Mouse (Mus musculus) bone marrow, adult 2 months (tissue): ENCODE data around the gene Polr2f. TPM values are rescaled to one million over a fixed set of nuclear protein-coding genes. Genes with fewer than 3 reads are reported as not detected.

Source experiments
- H3K27ac ChIP-seq: fragments of 200-500 bp; 2 replicates; pipeline ENCODE4 v1.5.1; 2012; ENCODE audit warnings: low read depth, mild to moderate bottlenecking, control low read depth, inconsistent platforms, low read length; ENCODE audit not compliant: control insufficient read depth, poor library complexity, insufficient read depth
- H3K4me1 ChIP-seq: fragments of 200-500 bp; 2 replicates; pipeline ENCODE4 v1.6.1; 2011; ENCODE audit warnings: low read length; ENCODE audit not compliant: control insufficient read depth, insufficient read depth
- H3K4me3 ChIP-seq: fragments of 200-500 bp; replicated peaks from 2 replicates; pipeline ENCODE3; 2011; ENCODE audit warnings: mild to moderate bottlenecking, low read depth, low read length, control low read depth; ENCODE audit not compliant: control insufficient read depth
- CTCF ChIP-seq: fragments of 200-500 bp; IDR thresholded peaks from 2 replicates; pipeline ENCODE4 v1.5.1; 2011; ENCODE audit warnings: low read length, control low read depth; ENCODE audit not compliant: control insufficient read depth, insufficient read depth
- POLR2A ChIP-seq: fragments of 200-500 bp; IDR thresholded peaks from 2 replicates; pipeline ENCODE4 v1.6.1; 2011; ENCODE audit warnings: low read depth, mild to moderate bottlenecking, control low read depth, low read length, borderline replicate concordance; ENCODE audit not compliant: control insufficient read depth
- WGBS: fragments of 180-500 bp; shearing (Covaris S2); methylation state at CpG from one replicate; pipeline ENCODE4 v1.1.7; 2018; 5-methylcytosine and 5-hydroxymethylcytosine counted together
- polyA plus RNA-seq: library from polyadenylated mRNA; stranded (reverse); fragments of >200 nt; gene quantifications from 2 replicates; pipeline ENCODE4 v1.2.4, GENCODE M21; 2011; ENCODE audit warnings: low replicate concordance; ENCODE audit not compliant: missing spikeins, insufficient read depth, insufficient read length

Gene Polr2f
- polyA plus RNA-seq, 1 experiment = 74.0 TPM

DNA sequence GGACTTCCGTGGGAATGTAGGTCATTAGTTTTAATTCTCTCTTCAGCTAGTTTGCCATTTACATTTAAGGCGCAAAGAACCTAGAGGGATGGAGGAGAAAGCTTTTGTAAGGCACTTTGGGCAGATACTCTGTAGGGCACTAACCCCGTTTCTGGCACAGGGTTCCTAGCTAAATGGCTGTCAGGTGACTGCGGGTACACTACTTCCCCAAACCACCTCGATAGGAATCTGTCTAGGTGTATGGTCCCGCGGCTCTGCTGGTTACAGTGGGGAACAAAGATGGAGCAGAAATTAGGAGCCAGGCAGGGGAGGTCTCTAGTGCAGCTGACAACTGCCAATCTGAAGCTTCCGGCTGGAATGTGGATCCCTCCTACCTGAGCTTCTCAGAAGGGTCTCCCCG lies 30.8 kb upstream of the Polr2f start:
- Histone ChIP-seq H3K27ac (no peak overlapping the region), H3K4me1 (no peaks in the 10 kb centered on the region), H3K4me3 (peak overlapping the region; percentile 32)
- no peak for TF ChIP-seq POLR2A
- TF ChIP-seq CTCF = no peak
- 16% methylated on average over 9 of the region's 9 CpGs for WGBS

GRCm38 (mm10) chr15:79110528-79110927 lies 30.3 kb upstream of the Polr2f start:
- no peak for TF ChIP-seq CTCF
- no peak for TF ChIP-seq POLR2A
- Histone ChIP-seq H3K27ac (no peak overlapping the region), H3K4me3 (no peak overlapping the region), H3K4me1 (no peaks in the 10 kb centered on the region)
- 68% methylated on average over 2 of the region's 2 CpGs for WGBS

GRCm38 (mm10) chr15:79111774-79112173 lies 29.0 kb upstream of the Polr2f start:
- Histone ChIP-seq H3K4me3 (no peak overlapping the region), H3K4me1 (no peaks in the 10 kb centered on the region), H3K27ac (no peak overlapping the region)
- 61% methylated on average over 4 of the region's 4 CpGs for WGBS
- TF ChIP-seq CTCF (no peak), POLR2A (no peak)

DNA sequence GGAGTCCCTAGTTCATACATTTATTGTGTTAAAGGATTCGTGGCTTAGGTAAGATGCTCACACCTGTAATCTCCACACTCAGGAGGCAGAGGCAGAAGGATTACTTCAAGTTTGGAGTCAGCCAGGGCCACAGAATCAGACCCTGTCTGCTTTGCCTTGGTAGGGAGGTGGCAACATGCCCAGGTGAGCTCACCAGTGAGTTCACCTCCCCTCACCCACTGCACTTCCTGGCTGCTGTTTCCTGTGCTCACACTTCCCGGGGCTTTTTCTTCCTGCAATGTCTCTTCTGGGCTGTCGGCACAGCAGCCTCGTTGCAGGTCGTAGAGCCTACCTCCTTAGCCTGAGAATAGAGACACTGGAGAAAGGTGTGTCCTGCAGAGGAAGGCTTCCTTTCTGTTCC lies 25.5 kb upstream of the Polr2f start:
- no peak for TF ChIP-seq CTCF
- 25% methylated on average over 5 of the region's 5 CpGs for WGBS
- H3K27ac ChIP-seq = no peak overlapping the region
- H3K4me1 ChIP-seq = no peaks in the 10 kb centered on the region
- no peak overlapping the region for H3K4me3 ChIP-seq

DNA sequence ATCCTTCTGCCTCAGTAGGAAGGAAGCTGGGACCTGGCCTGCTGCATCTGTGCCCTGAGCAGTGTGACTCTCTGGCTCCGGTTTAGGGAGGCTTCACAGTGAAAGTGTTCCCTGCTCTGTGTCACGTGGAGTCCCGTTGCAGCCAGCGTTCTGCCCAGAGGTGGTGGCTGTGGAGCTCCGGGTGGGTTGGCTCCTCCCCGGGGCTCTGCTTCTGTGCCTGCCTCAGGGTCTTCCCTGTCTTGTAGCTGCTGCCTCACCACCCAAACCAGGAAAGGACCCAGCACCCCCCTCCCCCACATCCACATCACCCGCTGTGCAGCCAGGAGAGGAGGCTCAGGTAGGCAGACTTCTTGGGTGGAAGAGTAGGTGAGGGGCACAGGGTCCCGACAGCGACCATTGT lies 21.3 kb upstream of the Polr2f start:
- no peak overlapping the region for H3K4me3 ChIP-seq
- H3K4me1 ChIP-seq = no peaks in the 10 kb centered on the region
- no peak overlapping the region for H3K27ac ChIP-seq
- TF ChIP-seq POLR2A (no peak), CTCF (no peak)
- 91% methylated on average over 9 of the region's 9 CpGs for WGBS

DNA sequence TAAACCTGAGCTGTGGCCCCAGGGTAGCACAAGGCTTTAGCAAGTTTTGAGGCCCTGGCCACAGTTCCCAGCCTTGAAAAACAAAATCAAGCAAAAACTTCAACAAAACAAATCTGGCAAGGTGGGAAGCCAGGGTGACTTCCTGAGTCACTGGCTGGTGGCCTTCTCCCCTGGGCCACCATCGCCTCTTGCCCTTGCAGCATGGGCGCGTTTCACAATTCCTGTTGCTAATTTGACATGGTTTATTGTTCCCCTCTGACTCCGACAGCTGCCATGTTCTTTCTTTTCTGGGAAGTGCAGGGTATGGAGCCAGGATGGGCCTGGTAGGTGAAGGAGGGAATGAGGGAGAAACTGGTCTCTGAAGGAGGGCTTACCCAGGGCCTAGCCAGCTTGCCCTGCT lies 18.7 kb upstream of the Polr2f start:
- 69% methylated on average over 4 of the region's 4 CpGs for WGBS
- no peak for TF ChIP-seq POLR2A
- TF ChIP-seq CTCF = no peak
- Histone ChIP-seq H3K4me3 (no peak overlapping the region), H3K4me1 (no peaks in the 10 kb centered on the region), H3K27ac (no peak overlapping the region)

GRCm38 (mm10) chr15:79122546-79122945 lies 18.3 kb upstream of the Polr2f start:
- TF ChIP-seq CTCF = no peak
- TF ChIP-seq POLR2A = no peak
- no peak overlapping the region for H3K27ac ChIP-seq
- no peak overlapping the region for H3K4me3 ChIP-seq
- 85% methylated on average over 13 of the region's 13 CpGs for WGBS
- H3K4me1 ChIP-seq = no peaks in the 10 kb centered on the region

DNA sequence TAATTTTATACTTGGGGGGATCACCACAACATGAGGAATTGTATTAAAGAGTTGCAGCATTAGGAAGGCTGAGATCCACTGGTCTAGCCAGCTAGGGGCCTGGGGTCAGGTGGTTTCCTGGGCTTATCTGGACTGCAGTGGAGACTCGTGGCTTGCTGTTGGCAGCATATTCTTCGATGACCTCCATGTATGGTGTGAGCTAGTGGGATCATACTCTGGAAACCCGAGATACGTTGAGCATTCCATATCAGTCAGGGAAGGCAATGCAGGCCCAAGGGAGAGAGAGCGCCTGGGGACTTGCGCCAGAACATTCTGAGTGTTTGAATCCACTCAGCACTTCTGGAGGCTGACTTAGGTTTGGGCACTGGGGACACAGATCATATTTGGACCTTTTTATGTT lies 17.1 kb upstream of the Polr2f start:
- TF ChIP-seq POLR2A = no peak
- TF ChIP-seq CTCF = no peak
- Histone ChIP-seq H3K4me3 (no peak overlapping the region), H3K27ac (no peak overlapping the region), H3K4me1 (no peaks in the 10 kb centered on the region)
- WGBS = 77% methylated on average over 6 of the region's 6 CpGs

GRCm38 (mm10) chr15:79124331-79124875 lies 16.4 kb upstream of the Polr2f start:
- H3K4me1 ChIP-seq = no peaks in the 10 kb centered on the region

More at GRCm38 (mm10) chr15:79124331-79124875, 16.4 kb upstream of the Polr2f start:
- H3K4me3 ChIP-seq = no peak overlapping the region
- H3K27ac ChIP-seq = no peak overlapping the region
- TF ChIP-seq POLR2A (no peak), CTCF (no peak)
- whole genome bisulfite sequencing = 75% methylated on average over 10 of the region's 10 CpGs
